Mouse (Mus musculus) thymus, adult 2 months (tissue): ENCODE data around the gene Atp5h. TPM values are rescaled to one million over a fixed set of nuclear protein-coding genes. Genes with fewer than 3 reads are reported as not detected.

Experiments
- DNase-seq: peaks from one replicate; pipeline ENCODE4 v3.0.0; 2021
- H3K27ac ChIP-seq: fragments of 200-500 bp; 2 replicates; pipeline ENCODE4 v1.5.1; 2012; ENCODE audit warnings: low read length, control low read depth; ENCODE audit not compliant: control insufficient read depth, insufficient read depth
- H3K27me3 ChIP-seq: fragments of 200-500 bp; 2 replicates; pipeline ENCODE4 v1.6.1; 2012; ENCODE audit warnings: mild to moderate bottlenecking, low read length, moderate library complexity, mixed read lengths; ENCODE audit not compliant: control insufficient read depth, insufficient read depth
- H3K36me3 ChIP-seq: fragments of 200-500 bp; 2 replicates; pipeline ENCODE4 v1.6.1; 2012; ENCODE audit warnings: mild to moderate bottlenecking, low read length, moderate library complexity; ENCODE audit not compliant: control insufficient read depth, insufficient read depth
- H3K4me1 ChIP-seq: fragments of 200-500 bp; replicated peaks from 2 replicates; pipeline ENCODE4 v1.6.1; 2012; ENCODE audit warnings: low read length; ENCODE audit not compliant: control insufficient read depth, insufficient read depth
- H3K4me3 ChIP-seq: fragments of 200-500 bp; 2 replicates; pipeline ENCODE4 v1.5.1; 2012; ENCODE audit warnings: mild to moderate bottlenecking, low read length, control low read depth, moderate library complexity; ENCODE audit not compliant: control insufficient read depth, insufficient read depth
- CTCF ChIP-seq: fragments of 200-500 bp; IDR thresholded peaks from 2 replicates; pipeline ENCODE4 v1.5.1; 2012; ENCODE audit warnings: mild to moderate bottlenecking, control low read depth, low read length, moderate library complexity, borderline replicate concordance; ENCODE audit not compliant: control insufficient read depth, poor library complexity, insufficient read depth; ENCODE audit errors: extremely low read depth
- POLR2A ChIP-seq: fragments of 200-500 bp; IDR thresholded peaks from 2 replicates; pipeline ENCODE4 v1.6.1; 2012; ENCODE audit warnings: mild to moderate bottlenecking, low read length, control low read depth, moderate library complexity; ENCODE audit not compliant: control insufficient read depth, poor library complexity, insufficient read depth; ENCODE audit errors: extremely low read depth
- WGBS: fragments of 180-500 bp; shearing (Covaris S2); methylation state at CpG from one replicate; pipeline ENCODE4 v1.1.7; 2018; 5-methylcytosine and 5-hydroxymethylcytosine counted together
- polyA plus RNA-seq: library from polyadenylated mRNA; depleted of rRNA; stranded (reverse); fragments of >200 nt; gene quantifications from 2 replicates; pipeline ENCODE4 v1.2.3, GENCODE M21; 2012

Gene Atp5h
- polyA plus RNA-seq, 1 experiment: 155 TPM

DNA sequence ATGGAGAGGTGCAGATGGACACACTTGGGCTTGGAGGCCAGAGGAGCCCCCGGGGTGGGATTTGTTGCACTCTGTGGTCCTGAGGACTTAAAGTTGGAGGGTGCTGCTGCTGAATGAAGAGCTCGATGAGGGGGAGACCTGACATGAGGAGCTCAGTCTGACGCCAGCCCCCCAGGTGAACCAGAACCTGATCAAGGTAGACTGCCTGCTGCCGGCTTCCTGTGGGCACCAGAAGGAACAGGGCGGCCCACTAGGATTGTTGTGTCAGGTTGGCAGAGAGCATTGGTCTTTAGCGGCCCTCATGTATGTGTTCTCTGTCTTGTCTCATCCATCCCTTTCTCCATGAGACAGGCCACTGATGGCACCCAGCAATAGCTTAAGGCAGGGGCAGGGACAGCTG lies 14.0 kb downstream of the Atp5h start:
- DNase-seq: no peak
- no peaks in the 10 kb centered on the region for H3K27me3 ChIP-seq
- peaks cover 55% of the 10 kb centered on the region for H3K4me1 ChIP-seq
- peaks cover 6% of the 10 kb centered on the region for H3K36me3 ChIP-seq
- no peak overlapping the region for H3K4me3 ChIP-seq
- TF ChIP-seq CTCF: no peak
- no peak for TF ChIP-seq POLR2A
- H3K27ac ChIP-seq: peak overlapping the region; percentile 98
- WGBS: 91% methylated on average over 6 of the region's 6 CpGs

- no peaks in the 10 kb centered on the region for H3K27me3 ChIP-seq
- peak; percentile 71; the same call in 1 of the 2 replicates for TF ChIP-seq POLR2A
- TF ChIP-seq CTCF: 0 out of 2 replicates have a peak, but pooled peaks have one; percentile 50
- 4% methylated on average over 50 of the region's 50 CpGs for WGBS
- no peaks in the 10 kb centered on the region for H3K36me3 ChIP-seq
- DNase-seq: peak; percentile 84
- H3K27ac ChIP-seq: peak within 1 kb of the TSS; percentile 73
- H3K4me1 ChIP-seq: peaks cover 36% of the 10 kb centered on the region
- peak within 1 kb of the TSS; percentile 87 for H3K4me3 ChIP-seq
Measured at GRCm38 (mm10) chr11:115403338-115404124, 16.2 kb downstream of the Atp5h start, which contains the start of gene Mrpl58. TSS of gene Mrpl58 (plus strand) at chr11:115403752.

DNA sequence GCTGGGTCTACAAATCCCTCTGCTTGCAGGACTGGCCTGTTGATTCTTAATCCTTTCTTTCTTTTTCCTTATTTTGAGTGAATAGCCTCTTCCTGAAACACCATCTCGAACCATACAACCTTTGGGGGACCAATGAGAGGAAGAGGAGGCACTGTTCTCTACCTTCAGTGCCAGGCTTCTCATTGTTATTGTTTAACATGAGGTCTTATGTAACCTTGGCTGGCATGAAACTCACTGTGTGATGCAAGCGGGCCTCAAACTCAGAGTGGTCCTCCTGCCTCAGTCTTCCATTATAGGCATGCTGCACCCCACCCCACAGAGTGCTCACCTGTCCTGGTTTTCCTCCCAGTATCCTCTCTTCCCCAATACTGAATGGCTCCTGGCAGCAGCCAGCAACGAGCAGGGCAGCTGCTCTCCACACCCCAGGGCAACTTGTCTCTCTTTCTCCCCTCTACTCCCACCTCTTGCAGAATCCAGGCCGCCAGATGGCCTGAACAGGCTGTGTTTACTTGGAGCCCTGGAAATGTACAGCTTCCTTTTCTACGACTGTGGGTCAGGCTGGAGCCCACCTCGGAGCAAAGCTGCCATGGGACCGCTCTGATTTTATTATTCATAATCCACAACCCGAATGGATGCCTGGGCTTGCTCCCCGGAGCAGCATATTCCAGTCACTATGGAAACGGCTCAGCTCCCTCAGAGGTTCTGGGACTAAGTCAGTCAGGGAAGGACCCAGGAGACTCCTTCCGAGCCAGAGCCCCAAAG lies 19.0 kb downstream of the Atp5h start:
- no peak for TF ChIP-seq CTCF
- TF ChIP-seq POLR2A: no peak
- WGBS: 74% methylated on average over 11 of the region's 11 CpGs
- no peaks in the 10 kb centered on the region for H3K27me3 ChIP-seq
- H3K4me3 ChIP-seq: no peak overlapping the region
- H3K36me3 ChIP-seq: no peaks in the 10 kb centered on the region
- peaks cover 11% of the 10 kb centered on the region for H3K4me1 ChIP-seq
- H3K27ac ChIP-seq: no peak overlapping the region
- no peak for DNase-seq

- no peak overlapping the region for H3K4me3 ChIP-seq
- 88% methylated on average over 3 of the region's 3 CpGs for WGBS
- H3K4me1 ChIP-seq: peaks cover 6% of the 10 kb centered on the region
- no peak for DNase-seq
- H3K27me3 ChIP-seq: no peaks in the 10 kb centered on the region
- no peak overlapping the region for H3K27ac ChIP-seq
- no peak for TF ChIP-seq CTCF
- no peak for TF ChIP-seq POLR2A
- H3K36me3 ChIP-seq: no peaks in the 10 kb centered on the region
Measured at GRCm38 (mm10) chr11:115400126-115400525, 19.6 kb downstream of the Atp5h start.

DNA sequence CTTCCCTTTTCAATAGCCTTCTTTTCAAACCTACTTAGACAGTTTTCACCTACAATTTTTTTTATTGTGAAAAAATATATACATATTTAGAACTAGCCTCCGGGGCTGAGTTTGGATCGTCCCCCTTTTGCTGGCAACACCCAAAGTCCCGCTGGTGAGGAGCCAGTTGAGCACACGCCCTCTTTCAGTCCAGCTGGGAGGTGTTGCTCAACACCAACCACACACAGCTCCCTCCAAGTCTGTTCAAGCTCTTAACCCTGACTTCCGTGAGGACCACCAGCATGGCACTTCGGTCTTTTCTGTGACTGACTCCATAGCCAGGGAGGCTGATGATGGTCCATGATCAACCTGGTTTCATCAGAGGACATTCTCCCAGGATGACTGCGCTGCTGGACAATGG lies 21.7 kb downstream of the Atp5h start:
- H3K27me3 ChIP-seq: no peaks in the 10 kb centered on the region
- no peak overlapping the region for H3K4me3 ChIP-seq
- 88% methylated on average over 7 of the region's 7 CpGs for WGBS
- no peaks in the 10 kb centered on the region for H3K36me3 ChIP-seq
- TF ChIP-seq CTCF: no peak
- no peak overlapping the region for H3K27ac ChIP-seq
- no peaks in the 10 kb centered on the region for H3K4me1 ChIP-seq
- no peak for DNase-seq

DNA sequence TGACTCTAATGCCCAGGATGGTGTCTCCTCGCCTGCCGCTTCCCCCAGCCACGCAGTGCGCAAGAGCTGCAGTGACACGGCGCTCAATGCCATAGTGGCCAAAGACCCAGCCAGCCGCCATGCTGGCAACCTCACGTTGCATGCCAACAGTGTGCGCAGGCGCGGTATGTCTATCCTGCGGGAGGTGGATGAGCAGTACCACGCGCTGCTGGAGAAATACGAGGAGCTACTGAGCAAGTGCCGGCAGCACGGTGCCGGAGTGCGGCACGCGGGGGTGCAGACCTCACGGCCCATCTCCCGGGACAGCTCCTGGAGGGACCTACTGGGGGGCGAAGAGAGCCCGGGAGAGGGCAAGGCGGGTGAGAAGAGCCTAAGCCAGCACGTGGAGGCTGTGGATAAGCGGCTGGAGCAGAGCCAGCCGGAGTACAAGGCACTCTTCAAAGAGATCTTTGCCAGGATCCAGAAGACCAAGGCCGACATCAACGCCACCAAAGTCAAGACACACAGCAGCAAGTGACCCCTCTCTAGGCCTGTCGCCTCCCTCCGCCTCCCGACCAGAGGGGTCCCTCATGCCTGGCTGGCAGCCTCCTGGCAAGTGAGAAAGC lies 25.9 kb downstream of the Atp5h start:
- WGBS: 90% methylated on average over 34 of the region's 34 CpGs
- no peaks in the 10 kb centered on the region for H3K36me3 ChIP-seq
- TF ChIP-seq POLR2A (no peak), CTCF (no peak)

More for the DNA sequence above, 25.9 kb downstream of the Atp5h start:
- Histone ChIP-seq H3K27ac (no peak overlapping the region), H3K27me3 (no peaks in the 10 kb centered on the region), H3K4me1 (no peaks in the 10 kb centered on the region), H3K4me3 (no peak overlapping the region)
- no peak for DNase-seq
